Mouse (Mus musculus): ENCODE results near the gene Rpl35.

GRCm38 (mm10) chr2:39011971-39012370 is 6.5 kb upstream of the Rpl35 start:
- no peak for TF ChIP-seq CTCF (IDR thresholded peaks at IDR 0.05; ENCODE audit: low read depth)
- TF ChIP-seq EP300 (IDR thresholded peaks at IDR 0.05; ENCODE audit: low read depth), result no peak

Measured in heart, postnatal 0 days (tissue).